Mouse (Mus musculus): Measurements from ENCODE around the gene Syt9.
"Not testable (repeated sequence)": the region's sequence is repeated elsewhere in the genome, so short reads cannot be mapped to it uniquely, and the experiment has no call there.

Gene Syt9

DNA sequence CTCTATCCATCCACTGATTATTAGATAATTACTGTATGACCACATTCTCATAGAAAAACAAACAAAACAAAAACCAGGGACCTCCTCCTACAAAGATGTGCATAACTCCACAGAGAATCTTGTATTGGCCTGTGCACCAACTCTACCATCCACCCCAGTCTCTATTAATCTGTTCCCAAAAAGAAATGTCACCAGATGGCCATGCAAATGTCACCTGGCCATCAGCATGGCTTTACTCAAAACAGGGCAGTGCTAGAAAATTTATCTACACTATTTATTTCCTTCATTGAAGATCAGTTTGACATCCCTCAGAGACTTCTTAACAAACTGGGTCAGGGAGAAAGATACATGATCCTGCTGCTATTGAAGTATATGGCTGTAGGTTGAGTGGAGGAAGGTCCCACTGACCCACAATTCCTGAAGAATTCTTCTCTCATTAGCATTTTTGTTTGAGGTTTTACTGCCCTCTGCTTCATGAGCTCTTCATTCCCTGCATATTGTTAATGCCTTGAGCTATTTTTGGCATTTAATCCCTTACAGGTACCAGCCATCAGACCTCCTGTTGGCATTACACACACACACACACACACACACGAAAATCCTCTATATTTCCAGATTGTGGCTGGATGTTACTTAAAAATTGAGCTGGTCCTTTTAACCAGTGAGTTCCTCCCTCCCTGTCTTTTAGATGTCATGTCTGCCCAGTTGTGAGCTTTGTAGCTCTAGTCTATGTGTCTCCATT, 91.3 kb downstream of the Syt9 start:
- DNase-seq (ENCODE audit: low spot score): no peak

DNA sequence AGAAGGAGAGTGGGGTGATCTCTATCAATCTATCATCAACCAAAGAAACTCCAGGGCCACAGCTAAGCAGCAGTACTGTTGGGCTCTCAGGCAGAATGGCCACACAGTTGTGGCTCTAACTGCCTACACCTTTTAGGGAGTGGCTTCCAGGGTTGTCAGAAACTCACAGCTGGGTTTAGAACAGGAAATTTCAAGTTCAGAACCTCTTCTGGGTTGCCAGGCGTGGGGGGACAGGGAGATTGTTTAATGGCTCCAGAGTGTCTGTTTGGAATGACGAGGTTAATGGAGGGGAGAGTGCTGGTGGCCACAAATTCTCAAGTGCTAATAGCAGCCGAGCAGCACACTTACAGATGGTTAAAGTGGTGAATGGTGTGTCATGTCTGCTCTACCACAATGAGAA, 92.4 kb downstream of the Syt9 start:
- no peak for DNase-seq (ENCODE audit: low spot score)

DNA sequence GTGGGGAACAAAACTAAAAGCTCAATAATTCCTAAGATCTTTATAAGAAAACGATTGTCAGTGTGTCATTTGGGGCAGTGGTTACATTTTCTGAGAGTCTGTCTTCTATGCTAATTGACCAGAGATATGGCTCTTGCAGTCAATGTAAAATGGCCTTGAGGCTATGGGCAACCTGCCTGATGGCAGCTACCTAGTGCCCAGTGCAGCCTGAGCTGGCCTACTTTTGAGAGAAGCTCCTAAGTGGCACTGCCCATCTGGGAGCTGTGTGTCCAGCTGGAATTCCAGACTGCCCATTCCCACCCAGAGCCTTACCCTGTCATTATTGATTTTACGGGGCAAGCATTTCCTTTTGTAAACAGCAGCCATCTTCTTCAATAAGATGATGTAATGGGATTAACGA, 94.6 kb downstream of the Syt9 start:
- DNase-seq (ENCODE audit: low spot score): no peak

DNA sequence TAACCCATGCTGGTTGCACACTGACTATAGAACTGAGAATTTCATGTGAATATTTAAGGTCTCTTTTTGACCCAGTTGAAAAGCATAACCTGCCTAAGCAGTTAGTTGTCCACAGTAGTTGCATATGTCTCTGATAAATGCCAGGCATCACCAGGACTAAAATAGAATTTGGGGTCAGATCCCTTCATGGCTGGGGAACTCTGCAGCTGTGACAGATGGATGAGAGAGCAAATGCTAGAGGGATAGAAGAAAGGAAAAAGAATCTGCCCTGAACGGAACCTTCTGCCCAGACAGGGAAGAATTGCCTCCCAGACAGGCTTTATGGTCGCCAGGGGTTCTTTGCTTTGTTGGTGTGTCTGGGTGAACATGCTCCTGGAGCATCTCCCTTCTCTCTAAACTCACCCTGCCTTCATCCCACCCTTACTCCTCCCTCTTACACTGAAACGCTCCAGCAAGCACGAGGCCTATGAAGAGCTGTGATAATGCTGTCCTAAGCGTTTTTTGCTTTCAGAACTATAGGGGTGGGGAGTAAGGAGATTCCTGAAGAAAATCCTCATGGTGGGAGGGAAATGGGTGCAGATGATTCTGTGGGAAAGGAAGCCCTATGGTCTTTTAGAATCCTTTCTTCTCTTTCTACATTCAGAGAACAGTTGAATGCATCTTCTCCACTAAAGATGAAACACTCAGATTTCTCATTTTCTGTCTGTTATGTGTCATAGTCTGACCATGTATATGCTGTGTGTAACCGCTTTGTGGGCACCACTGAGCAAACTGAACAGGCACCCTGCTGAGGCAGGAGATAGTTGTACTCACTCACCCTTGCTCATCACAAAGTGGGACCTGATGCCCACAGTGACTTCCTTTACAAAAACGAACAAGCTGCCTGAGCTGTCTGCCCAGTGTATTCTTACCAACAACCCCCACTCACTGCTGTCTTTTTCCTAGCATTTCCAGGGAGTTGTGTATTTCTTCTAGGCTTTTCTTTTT, 108.7 kb downstream of the Syt9 start:
- DNase-seq (ENCODE audit: low spot score): no peak

DNA sequence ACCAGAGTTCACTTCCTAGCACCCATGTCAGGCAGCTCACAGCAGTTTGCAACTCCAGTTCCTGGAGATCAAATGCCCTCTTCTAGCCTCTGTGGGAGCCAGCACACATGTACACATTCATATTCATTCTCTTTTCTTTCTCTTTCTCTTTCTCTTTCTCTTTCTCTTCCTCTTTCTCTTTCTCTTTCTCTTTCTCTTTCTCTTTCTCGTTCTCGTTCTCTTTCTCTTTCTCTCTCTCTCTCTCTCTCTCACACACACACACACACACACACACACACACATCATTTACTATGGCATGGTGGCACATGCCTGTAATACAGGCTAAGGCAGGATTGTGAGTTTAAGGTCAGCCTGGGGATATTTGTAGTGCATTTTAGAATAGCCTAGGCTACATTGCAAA, 115.2 kb downstream of the Syt9 start:
- not testable (repeated sequence) for DNase-seq (ENCODE audit: low spot score)

DNA sequence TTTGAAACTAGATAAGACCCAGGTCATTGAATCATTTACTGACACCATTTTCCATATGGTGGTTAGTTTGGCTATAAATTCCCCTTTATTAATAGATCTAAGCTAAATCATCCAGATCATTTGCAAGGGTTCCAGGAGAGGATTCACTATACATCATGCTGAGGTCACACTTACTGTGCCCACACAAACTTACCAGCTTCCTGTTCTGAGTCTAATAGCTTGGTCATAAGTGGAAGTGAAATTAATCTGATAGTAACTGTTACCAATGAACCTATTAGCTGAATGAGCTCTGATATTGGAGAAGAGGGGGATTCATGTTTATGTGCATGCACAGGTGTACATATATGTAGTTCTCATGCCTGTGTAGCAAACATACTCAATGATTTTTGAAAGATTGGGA, 124.9 kb downstream of the Syt9 start:
- DNase-seq (ENCODE audit: low spot score): no peak

DNA sequence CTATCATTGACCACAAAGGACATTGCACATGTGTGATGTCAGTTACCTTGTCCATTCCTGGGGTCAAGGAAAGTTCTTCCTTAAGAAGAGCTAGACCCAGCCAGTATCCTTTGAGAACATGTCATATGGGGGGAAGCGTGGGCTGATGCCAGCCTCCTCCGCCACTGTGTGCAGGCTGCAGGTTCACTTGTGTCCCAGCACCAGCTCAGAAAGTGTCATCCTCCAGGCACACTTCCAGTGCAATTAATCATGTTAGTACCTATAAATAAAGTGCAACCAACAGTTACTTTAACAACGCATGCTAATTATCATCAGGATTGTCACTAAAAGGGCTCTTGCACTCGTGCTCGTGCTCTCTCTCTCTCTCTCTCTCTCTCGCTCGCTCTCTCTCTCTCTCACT, 126.4 kb downstream of the Syt9 start:
- DNase-seq (ENCODE audit: low spot score): no peak

- no peak for DNase-seq (ENCODE audit: low spot score)
These were observed 130.1 kb downstream of the Syt9 start for GRCm38 (mm10) chr7:107500641-107501040.

DNA sequence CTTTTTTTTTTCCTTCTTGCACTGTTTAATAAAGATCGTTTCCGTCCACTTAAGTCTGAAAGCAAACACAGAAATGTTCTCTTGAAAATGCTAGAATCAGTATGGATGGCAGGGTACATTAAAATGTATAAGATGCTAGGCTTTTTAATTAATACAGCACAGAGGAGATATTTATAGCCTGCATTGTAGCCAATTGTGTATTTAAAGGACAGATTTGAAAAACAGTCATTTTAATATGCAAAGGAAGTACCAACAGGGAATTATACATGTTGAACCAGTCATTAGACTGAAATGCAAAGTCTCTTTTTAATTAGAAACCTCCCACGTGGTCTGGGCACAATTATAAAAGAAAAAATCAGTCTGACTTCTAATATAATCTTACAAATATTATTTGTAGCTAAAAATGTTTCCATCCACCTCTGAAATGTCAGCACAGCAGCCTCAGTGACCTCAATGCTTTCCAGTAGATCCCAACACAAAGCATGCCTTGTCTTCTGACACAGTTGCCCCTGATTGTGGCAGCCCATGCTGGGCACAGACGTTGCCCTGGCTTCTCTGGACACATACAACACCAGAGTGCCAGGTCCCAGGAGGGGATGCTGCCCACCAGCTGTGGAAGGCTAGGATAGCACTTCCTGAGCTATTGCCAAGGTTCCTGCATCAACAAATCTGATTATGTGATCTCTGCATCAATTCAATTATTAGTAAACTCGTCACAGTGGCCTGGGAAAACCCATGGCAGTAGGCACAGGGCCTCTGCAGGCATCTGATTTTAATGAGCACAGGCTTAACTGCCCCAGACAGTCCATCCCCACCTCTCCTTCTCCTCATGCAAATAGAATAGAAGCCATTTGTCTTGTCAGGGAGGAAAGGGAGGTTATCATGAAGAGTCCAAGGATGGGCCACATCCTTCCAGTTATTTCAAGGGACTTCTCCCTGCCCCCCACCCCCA, 134.5 kb downstream of the Syt9 start:
- DNase-seq (ENCODE audit: low spot score): no peak

DNA sequence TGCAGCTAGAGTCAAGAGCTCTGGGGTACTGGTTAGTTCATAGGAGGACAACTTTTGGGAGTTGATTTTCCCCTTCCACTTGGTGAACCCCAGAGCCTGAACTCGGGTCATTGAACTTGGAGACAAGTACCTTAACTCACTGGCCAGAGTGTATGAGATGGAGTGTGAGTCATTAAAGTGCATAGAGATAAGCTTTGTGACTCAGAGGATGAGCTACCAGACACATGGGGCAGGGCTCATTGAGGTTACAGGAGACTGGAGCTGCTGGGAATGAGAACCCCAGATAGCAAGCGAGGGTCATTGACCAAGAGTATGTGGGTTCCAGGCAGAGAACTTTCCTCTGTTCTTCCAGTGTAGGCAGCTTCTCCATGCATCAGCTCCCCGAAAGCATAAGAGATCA, 137.4 kb downstream of the Syt9 start:
- no peak for DNase-seq (ENCODE audit: low spot score)

- DNase-seq (ENCODE audit: low spot score): no peak
These were observed 139.2 kb downstream of the Syt9 start for GRCm38 (mm10) chr7:107509740-107510139.

DNA sequence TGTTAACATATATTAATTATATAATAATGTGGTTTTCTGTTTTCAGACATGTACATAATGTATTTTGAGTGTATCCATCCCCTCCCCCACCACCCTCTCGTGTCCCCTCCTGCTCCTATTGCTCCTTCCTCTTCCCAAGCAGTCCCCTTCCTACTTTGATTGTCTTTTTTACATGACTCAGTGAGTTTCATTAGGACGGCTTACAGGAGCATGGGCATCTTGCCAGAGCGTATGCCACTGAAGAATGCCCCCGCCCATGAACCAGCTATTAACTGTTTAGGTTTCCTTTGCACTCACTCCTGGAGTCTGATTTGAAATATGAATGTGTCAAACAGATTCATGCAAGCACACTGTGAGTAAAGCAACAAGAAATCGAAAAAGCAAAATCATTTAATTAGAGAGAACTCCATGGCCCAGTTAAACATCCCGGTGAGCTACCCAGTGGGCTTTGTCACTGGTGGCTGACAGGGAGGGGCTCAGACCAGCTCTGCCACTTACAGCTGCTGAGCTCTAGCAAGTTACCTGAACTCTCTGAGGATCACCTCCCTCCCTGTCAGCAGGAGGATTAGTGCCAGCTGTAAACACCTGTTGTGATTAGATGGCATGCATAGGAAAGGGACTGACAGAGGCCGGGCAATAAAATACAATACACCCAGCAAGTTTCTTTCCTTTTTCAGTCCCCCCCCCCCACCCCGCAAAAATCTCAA, 146.3 kb downstream of the Syt9 start:
- no peak for DNase-seq (ENCODE audit: low spot score)

GRCm38 (mm10) chr7:107519256-107520025, 148.9 kb downstream of the Syt9 start:
- DNase-seq (ENCODE audit: low spot score): no peak

DNA sequence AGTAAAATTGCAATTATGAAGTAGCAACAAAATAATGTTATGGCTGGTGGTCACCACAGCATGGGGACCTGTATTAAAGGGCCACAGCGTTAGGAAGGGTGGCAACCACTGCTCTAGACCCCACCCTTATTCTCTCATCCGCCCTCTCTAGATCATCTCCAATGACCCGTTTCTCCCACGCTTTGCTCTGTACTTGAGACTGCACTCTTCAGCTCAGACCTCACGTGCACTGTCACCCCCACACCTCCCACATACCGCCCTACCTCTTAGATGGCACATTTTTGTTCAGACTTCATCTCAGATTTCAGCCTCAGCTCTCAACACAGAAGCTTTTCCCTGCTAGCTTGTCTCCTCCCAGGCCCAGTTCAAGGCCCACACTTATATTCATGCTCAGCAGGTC, 150.9 kb downstream of the Syt9 start:
- DNase-seq (ENCODE audit: low spot score): no peak

DNA sequence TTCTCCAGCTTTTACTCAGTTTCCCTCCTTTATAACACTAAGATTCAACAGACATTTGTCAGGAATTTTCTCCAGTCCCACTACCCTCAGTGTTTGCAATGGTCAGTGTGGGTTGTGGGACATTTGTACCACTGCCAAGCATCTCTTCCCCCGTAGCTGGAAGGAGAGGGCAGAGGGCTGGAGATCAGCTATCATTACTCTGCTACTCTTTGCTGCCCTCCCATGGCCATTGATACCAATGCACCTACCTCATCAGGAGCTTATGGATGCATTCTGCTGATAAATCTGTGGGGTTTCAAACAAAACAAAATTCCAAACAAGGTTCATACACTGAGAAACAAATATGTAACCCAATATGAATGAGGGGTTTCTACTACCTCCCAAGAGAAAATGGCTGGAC, 155.8 kb downstream of the Syt9 start:
- DNase-seq (ENCODE audit: low spot score): no peak

DNA sequence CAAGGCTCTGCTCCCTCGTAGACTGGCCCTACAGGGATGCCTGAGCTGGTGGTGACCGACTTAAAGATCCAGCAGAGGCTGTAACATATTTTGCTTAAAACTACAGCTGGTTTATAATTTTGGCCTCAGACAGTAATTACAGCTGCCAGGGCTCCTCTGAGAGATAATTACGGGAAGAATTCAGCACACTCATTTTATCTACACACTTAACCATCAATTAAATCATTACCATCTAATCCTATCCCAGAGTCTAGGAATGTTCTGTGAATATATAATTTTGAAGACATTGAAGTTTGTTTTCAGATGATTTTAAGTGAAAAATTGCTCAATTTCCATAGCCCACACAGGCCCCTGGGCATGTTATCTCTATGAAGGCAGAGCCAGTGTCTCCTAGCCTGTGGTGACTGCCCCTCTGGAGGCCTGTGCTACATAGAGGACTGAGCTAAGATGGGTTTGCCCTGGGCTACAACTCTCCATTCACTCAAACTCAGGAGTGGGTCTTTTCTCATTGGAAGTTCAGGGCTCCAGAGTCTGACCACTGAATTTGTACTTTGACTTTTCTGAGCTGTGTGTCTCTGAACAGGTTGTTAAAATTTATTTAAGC, 157.7 kb downstream of the Syt9 start:
- DNase-seq (ENCODE audit: low spot score): no peak

- no peak for DNase-seq (ENCODE audit: low spot score)
These were observed 158.8 kb downstream of the Syt9 start for GRCm38 (mm10) chr7:107529364-107529763.

GRCm38 (mm10) chr7:107535311-107535710, 164.8 kb downstream of the Syt9 start:
- no peak for DNase-seq (ENCODE audit: low spot score)

DNA sequence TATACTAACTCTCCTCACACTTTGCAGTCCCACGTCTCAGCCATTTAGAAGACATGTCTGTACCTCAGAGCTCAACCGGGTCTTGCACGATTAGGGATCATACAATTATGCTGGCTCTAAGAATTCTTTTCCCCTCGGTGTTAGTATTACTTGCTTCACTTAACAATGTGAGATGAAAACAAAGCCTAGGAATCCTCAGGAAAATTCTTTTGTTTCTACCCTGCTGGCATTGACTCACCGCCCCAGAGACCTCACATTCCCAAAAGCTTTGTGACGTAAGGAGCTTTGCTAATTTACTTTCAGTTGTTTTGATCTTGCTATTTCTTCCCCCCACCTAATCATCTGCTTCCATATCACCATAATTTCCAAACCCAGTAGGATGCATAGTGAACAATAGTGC, 166.0 kb downstream of the Syt9 start:
- DNase-seq (ENCODE audit: low spot score): no peak

- DNase-seq (ENCODE audit: low spot score): no peak
These were observed 169.5 kb downstream of the Syt9 start for GRCm38 (mm10) chr7:107540034-107540433.

All from ovary, adult 18-20 months (tissue).